Mouse (Mus musculus): ENCODE measurements around the gene Vmn1r196.
"Not testable (repeated sequence)": the region's sequence is repeated elsewhere in the genome, so short reads cannot be mapped to it uniquely, and the experiment has no call there.

Vmn1r196 gene

DNA sequence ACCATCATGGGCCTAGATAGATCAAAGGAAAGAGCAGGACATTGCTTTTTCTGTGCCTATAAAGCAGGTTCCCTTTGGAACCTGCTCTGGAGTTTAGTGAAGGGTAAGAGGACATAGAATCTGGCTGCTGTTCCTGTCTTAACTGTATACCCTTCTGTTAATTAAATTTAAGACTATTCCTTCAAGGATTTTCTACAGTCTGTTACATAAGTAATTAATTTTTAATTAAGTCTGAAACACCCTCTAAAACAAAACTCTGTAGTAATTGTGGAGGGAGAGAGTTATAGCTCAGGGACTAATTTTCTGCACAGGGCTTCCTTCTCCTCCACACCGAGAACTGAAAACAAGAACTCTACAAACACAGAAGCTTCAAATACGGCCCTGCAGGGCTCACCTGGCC, at the start of gene Vmn1r196:
Gene Vmn1r196, plus strand, starts transcription at position 301 of the 400 bp plus-strand sequence.
- no peak for DNase-seq (ENCODE audit: low spot score)

DNA sequence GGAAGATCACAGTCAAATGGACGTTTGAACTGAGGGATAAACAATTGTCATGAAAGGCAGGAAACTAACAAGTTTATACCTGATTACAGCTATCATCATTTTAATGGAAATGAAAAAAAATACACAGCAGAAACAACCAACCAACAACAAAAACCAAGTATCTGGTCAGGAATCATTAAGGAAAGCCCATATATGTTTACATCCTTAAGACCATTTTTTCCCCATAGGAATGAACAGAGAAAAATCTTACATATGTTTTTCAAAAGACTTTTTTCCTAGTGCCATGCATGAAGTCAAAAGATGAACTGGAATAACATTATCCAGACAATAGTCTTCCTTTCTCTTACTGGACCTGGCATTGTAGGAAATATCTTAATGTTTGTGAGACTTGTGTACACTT, 45.8 kb upstream of the Vmn1r196 start, which contains the start of gene Vmn1r194:
Gene Vmn1r194, plus strand, starts transcription at position 301 of the 400 bp plus-strand sequence.
- no peak for DNase-seq (ENCODE audit: low spot score)

DNA sequence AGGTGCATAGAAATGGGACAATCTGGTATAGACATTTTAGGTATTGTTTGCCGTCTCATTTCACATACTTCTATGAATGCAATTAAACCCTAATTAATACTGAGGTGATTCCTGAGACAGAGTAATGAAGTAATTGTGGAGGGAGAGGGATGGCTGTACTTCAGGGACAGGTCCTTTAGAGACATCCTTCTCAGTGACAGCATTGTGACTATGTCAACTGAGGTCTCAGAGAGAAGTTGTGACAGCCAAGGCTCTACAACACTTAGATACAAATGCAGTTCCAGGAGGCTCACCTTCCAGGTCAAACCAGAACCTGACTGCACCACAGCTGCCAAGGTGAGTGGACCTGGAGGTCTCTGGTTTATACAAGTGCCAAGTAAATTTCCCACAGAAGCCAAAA, 19.5 kb upstream of the Vmn1r196 start, which contains the start of gene Vmn1r195:
Gene Vmn1r195, plus strand, starts transcription at position 301 of the 400 bp plus-strand sequence.
- DNase-seq (ENCODE audit: low spot score) = not testable (repeated sequence)

DNA sequence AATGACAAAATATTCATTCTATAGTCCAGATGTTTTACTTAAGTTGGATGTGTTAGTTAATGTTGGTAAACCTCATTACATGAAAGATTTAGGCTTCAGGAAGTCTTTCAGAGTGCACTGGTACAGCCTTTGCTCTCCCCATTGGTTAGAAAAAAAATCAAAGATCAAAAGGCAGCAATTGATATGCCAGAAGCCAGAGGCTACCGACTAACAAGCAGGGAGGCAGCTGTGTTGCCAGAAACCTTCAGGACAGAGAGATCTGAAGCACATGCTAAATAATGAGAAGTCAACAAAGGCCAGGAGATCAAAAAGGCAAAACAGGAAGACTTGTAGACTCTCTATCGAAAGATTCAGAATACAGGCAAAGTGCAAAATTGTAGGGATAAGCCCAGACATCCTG, 18.0 kb upstream of the Vmn1r196 start:
- DNase-seq (ENCODE audit: low spot score) = no peak

DNA sequence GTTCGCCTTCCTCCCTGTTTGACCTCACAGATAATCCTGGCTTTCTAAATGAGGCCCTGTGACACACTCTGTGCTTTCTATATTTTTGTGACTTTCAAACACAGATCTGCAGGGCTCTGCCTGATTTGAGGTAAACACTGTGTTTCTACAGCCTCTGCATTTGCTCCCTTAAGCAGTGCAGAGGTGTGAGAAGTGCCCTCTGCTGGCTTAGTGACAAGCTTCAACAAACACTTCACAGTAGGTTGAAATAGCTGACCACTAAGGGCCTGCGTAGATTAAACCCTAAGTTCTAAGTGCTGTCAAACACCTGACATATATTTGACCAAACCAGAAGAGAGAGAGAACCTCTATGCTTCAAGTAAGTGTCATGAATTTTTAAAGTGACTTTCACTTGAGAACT, 5.1 kb upstream of the Vmn1r196 start:
- no peak for DNase-seq (ENCODE audit: low spot score)

DNA sequence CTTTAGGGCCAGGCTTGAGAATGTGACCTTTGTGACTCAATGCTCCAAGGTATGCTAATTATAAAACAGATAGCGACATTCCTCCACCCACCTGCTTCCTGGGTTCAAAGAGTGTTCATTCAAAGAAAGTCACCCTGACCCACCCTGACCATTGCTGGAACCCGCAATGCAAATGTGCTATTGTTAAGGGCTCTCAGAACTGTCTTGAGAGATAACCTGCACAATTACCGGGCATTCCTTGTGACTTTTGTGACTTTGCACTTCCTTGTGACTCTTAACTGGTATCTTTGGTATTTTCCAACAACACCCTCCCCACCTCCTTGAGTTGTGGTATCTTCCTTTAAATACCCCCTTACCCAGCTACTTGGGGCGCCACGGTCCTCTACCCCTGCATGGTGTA, 18.4 kb downstream of the Vmn1r196 start:
- not testable (repeated sequence) for DNase-seq (ENCODE audit: low spot score)

DNA sequence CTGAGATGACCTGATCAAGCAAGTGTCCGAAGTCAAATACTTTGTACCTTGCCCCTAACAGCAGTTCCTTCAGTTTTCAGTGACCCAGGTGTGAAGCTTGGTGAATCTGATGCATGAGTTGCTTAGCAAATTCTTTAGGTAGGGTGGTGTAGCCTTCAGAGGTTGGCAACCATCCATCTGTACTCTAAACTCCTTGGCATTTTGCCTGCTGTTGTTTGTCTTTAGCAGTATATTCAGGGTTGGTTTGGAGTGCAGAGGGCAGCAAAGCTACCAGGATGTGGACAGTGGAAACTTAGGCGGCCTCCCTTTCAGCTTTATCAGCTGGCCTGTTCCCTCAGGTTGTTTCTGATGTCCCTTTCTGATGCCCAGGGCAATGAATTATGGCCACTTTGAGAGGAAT, 25.6 kb downstream of the Vmn1r196 start:
- DNase-seq (ENCODE audit: low spot score) = no peak

DNA sequence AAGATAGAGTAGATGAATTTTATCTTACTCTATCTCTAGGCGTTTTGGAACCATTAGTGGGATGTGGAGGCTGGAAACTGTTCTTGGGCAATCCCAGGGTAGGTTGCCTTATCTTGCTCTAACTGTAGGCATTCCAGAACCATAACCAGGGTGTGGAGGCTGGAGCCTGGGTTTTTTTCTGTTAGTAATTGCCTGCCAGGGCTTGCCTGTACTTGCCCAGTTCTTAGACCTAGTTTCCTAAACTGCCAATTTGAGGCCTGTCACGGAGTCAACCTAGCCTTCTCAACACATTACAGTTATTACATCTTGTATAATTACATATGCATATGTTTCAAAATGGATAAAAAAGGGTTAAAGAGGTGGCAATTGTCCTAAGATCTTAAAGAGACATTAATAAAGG, 27.6 kb downstream of the Vmn1r196 start:
- no peak for DNase-seq (ENCODE audit: low spot score)

DNA sequence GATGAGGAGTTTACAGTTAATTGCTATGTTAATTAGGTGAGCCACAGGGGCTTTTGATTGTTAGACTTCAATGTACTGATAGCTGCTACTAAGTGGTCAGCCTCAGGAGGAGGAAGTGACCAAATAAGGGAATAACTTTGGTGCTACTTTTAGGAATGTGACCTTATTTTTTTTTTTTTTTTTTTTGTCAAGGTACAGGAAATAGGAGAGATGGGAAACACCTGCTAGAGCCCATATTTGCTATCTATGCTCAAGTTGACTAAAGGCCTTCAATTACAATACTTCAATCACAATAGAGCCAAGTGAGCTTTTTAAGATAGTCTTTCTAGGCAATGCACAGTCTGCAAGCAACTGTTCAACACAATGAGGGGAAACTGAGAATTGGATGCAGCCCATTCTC, 30.4 kb downstream of the Vmn1r196 start:
- no peak for DNase-seq (ENCODE audit: low spot score)

DNA sequence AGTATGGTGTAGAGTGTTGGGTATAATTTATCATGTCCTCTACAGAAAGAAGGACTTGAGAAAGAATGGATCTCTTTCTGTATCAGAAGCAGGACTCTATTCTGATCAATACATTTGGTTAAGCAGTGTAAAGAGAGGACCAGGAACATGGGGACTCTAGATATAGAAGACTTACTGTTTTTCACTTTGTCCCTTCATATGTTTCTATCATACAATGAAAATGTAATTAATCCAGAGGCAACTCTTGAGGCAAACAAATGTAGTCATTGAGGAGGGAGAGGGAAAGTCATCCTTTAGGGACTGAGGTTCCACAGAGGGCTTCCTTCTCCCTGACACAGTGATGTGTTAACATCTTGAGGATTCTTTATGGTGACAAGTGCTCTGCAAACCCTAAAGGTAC, 34.6 kb downstream of the Vmn1r196 start, which contains the start of gene Vmn1r197:
Gene Vmn1r197, plus strand, starts transcription at position 301 of the 400 bp plus-strand sequence.
- no peak for DNase-seq (ENCODE audit: low spot score)

DNA sequence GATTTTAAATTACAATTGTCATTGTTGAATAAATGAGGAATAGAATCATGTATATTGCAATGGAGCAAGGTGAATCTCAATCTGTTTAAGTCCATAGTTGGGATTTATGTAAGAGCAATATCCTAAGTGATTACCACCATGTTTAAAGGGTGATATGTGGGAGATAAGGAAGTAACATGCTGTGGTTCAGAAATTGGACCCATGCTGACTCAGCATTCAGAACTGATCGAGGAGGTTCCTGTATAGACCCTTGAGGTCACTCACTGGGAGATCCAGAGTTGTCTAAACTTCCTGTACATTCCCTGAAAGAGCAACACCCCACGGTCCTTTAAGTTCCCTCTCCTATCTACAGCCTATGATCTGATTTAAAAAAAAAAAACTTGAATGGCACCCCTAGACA, 43.5 kb downstream of the Vmn1r196 start:
- DNase-seq (ENCODE audit: low spot score) = no peak

DNA sequence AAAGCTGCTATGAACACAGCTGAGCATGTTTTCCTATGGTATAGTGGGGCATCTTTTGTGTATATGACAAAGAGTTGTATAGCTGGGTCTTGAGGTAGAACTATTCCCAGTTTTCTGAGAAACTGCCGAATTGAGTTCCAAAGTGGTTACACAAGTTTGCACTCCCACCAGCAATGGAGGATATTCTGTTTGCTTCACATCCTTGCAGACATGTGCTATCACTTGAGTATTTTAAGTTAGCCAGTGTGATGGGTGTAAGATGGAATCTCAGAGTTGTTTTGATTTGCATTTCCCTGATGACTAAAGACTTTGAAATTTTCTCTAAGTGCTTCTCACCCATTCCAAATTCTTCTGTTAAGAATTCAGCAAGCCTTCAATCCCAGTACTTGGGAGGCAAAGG, 45.8 kb downstream of the Vmn1r196 start:
- no peak for DNase-seq (ENCODE audit: low spot score)
